In the genomic region with DNA sequence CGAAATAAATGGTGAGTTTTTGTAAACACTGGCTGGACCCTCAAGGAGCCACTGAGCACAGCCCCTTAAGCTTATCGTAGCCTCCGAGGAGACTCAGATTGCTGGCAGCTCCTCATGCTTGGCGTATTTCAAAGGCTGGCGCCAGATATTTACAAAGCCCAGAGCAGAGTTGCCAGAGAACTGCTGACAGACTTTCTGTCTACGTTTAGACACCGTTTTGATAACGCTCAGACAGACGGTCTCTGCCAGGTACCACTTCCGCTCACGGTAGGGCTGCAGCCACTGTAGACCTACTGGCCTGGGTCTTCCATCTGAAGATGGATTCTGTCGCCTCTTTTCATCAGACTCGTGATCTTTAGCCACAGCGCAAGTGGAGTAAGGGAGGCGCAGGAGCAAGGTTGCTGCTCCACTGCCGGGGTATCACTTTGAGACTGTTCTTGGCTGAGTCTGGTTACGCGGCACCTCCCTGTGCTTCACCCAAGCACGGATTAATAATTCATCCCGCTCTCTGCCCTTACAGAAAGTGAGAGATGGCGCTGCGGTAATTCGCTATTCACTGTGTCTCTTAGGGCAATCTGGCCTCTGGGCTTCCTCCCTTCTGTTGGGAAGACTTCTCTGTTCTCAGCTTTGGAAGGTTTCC, we compare ENCODE assay signal across 10 mouse cellular contexts. TPM values are rescaled to one million over a fixed set of nuclear protein-coding genes. Genes with fewer than 3 reads are reported as not detected.
DNase-seq lines count a peak whose midpoint lies in the region; ATAC-seq and TF ChIP-seq lines count a peak whose summit lies in the region.
"Had no signal": no experiment of that assay in that cellular context is flagged by ENCODE, and none has a peak within 500 bp of the region (broad histone marks: within the 10 kb centered on the region; RNA-seq: fewer than 3 reads in every experiment).

No protein-coding gene starts in this region.

- no peak for DNase-seq in forebrain, embryonic 10.5 days (ENCODE audit: extremely low spot score, low spot score)
- DNase-seq in lung, embryonic 14.5 days = peak; percentile 61
- DNase-seq in lung, adult 18-20 months = no peak
- DNase-seq in lung, postnatal 36 days = peak; percentile 14
- DNase-seq in retina, postnatal 1 day = no peak
- DNase-seq in kidney, adult 2 months = no peak

- no peaks in the 10 kb centered on the region for H3K4me1 ChIP-seq in forebrain, embryonic 13.5 days
- H3K4me1 ChIP-seq in forebrain, embryonic 10.5 days = no peaks in the 10 kb centered on the region
- no peaks in the 10 kb centered on the region for H3K4me1 ChIP-seq in lung, embryonic 14.5 days (ENCODE audit: insufficient read depth)
- H3K4me1 ChIP-seq in heart, embryonic 11.5 days (ENCODE audit: control insufficient read depth, insufficient read depth, low read length) = peaks cover 6% of the 10 kb centered on the region; the same call in 1 of the 2 replicates
- H3K4me1 ChIP-seq in kidney, adult 2 months (ENCODE audit: control insufficient read depth, insufficient read depth, low read length) = no peaks in the 10 kb centered on the region

- no peak overlapping the region for H3K4me3 ChIP-seq in forebrain, embryonic 13.5 days
- H3K4me3 ChIP-seq in forebrain, embryonic 10.5 days = no peak overlapping the region
- peak overlapping the region; percentile 20 for H3K4me3 ChIP-seq in lung, embryonic 14.5 days (ENCODE audit: low read depth, low read length)
- H3K4me3 ChIP-seq in heart, embryonic 11.5 days (ENCODE audit: low read depth, low read length) = peak overlapping the region; percentile 36
- no peak overlapping the region for H3K4me3 ChIP-seq in kidney, adult 2 months (ENCODE audit: insufficient read depth, low read depth, low read length)

- H3K36me3 ChIP-seq in forebrain, embryonic 13.5 days (ENCODE audit: poor library complexity, severe bottlenecking) = no peaks in the 10 kb centered on the region
- no peaks in the 10 kb centered on the region for H3K36me3 ChIP-seq in forebrain, embryonic 10.5 days (replicated peaks)
- H3K36me3 ChIP-seq in lung, embryonic 14.5 days (ENCODE audit: insufficient read depth) = no peaks in the 10 kb centered on the region
- H3K36me3 ChIP-seq in heart, embryonic 11.5 days (ENCODE audit: control insufficient read depth, insufficient read depth, low read length) = no peaks in the 10 kb centered on the region
- no peaks in the 10 kb centered on the region for H3K36me3 ChIP-seq in kidney, adult 2 months (ENCODE audit: control insufficient read depth, insufficient read depth, low read length)

- H3K27me3 ChIP-seq in forebrain, embryonic 13.5 days = no peaks in the 10 kb centered on the region
- no peaks in the 10 kb centered on the region for H3K27me3 ChIP-seq in forebrain, embryonic 10.5 days (ENCODE audit: poor library complexity, severe bottlenecking)
- no peaks in the 10 kb centered on the region for H3K27me3 ChIP-seq in lung, embryonic 14.5 days (ENCODE audit: insufficient read depth, low read length)
- no peaks in the 10 kb centered on the region for H3K27me3 ChIP-seq in heart, embryonic 11.5 days (ENCODE audit: control insufficient read depth, insufficient read depth, low read length)
- H3K27me3 ChIP-seq in kidney, adult 2 months (replicated peaks; ENCODE audit: control insufficient read depth, insufficient read depth, low read length) = no peaks in the 10 kb centered on the region

- no peak for TF ChIP-seq CTCF in lung, embryonic 14.5 days (IDR thresholded peaks at IDR 0.05; ENCODE audit: low read depth)
- TF ChIP-seq CTCF in kidney, adult 2 months (conservative IDR thresholded peaks at IDR 0.05; ENCODE audit: insufficient read depth, insufficient read length, low read depth, low read length) = no peak

- no peak for TF ChIP-seq POLR2A in kidney, adult 2 months (IDR thresholded peaks at IDR 0.05; ENCODE audit: low read depth, low read length)

- 88% methylated on average over 23 of the region's 23 CpGs for WGBS in forebrain, embryonic 13.5 days
- WGBS in forebrain, embryonic 10.5 days = 90% methylated on average over 23 of the region's 23 CpGs
- WGBS in lung, embryonic 14.5 days = 42% methylated on average over 23 of the region's 23 CpGs
- WGBS in heart, embryonic 11.5 days (ENCODE audit: insufficient replicate concordance) = 38% methylated on average over 23 of the region's 23 CpGs
- 79% methylated on average over 23 of the region's 23 CpGs for WGBS in kidney, adult 2 months

- H3K27ac ChIP-seq in forebrain, embryonic 13.5 days = no peak overlapping the region
- H3K27ac ChIP-seq in forebrain, embryonic 10.5 days = no peak overlapping the region
- H3K27ac ChIP-seq in lung, embryonic 14.5 days (ENCODE audit: low read depth) = peak overlapping the region; percentile 39; the same call in 1 of the 2 replicates
- H3K27ac ChIP-seq in heart, embryonic 11.5 days (ENCODE audit: low read depth, low read length) = peak overlapping the region; percentile 58
- no peak overlapping the region for H3K27ac ChIP-seq in kidney, adult 2 months (ENCODE audit: insufficient read depth, low read depth, low read length)
- H3K27ac ChIP-seq: liver, embryonic 14.5 days had no signal

- no peak overlapping the region for H3K4me2 ChIP-seq in forebrain, embryonic 13.5 days
- peak overlapping the region; percentile 56 for H3K4me2 ChIP-seq in lung, embryonic 14.5 days
- peak overlapping the region; percentile 62 for H3K4me2 ChIP-seq in heart, embryonic 11.5 days

- peak; percentile 24; the same call in 1 of the 2 replicates for ATAC-seq in forebrain, embryonic 13.5 days
- peak; percentile 60; the same call in 1 of the 2 replicates for ATAC-seq in lung, embryonic 14.5 days (ENCODE audit: insufficient read depth)
- ATAC-seq in heart, embryonic 11.5 days (replicated peaks; ENCODE audit: insufficient number of reproducible peaks, low FRiP score, low TSS enrichment) = no peak

- H3K9me3 ChIP-seq in forebrain, embryonic 13.5 days (replicated peaks) = no peaks in the 10 kb centered on the region
- no peaks in the 10 kb centered on the region for H3K9me3 ChIP-seq in forebrain, embryonic 10.5 days
- no peaks in the 10 kb centered on the region for H3K9me3 ChIP-seq in lung, embryonic 14.5 days (ENCODE audit: low read depth, low read length)
- no peaks in the 10 kb centered on the region for H3K9me3 ChIP-seq in heart, embryonic 11.5 days (replicated peaks; ENCODE audit: control insufficient read depth, low read length)

- H3K9ac ChIP-seq in forebrain, embryonic 13.5 days = no peak overlapping the region
- H3K9ac ChIP-seq in lung, embryonic 14.5 days = no peak overlapping the region
- H3K9ac ChIP-seq in heart, embryonic 11.5 days (ENCODE audit: low read depth, low read length) = 0 out of 2 replicates have a peak overlapping the region, but pooled peaks have one; percentile 39
- H3K9ac ChIP-seq: liver, embryonic 14.5 days had no signal

RNA-seq across cellular contexts. Expression of a gene that starts 40.7 kb away (rescaled TPM):
- 0.17 and 0.24 TPM in 2 replicates for polyA plus RNA-seq in forebrain, embryonic 13.5 days (2015; fragmentation: Nextera tagmentation; extraction: Ambion mirVana)
- 0.05 TPM in 1 of 2 replicates, not detected in the other for polyA plus RNA-seq in forebrain, embryonic 10.5 days (2016; fragmentation: Nextera tagmentation; extraction: Ambion mirVana)
- polyA plus RNA-seq in lung, embryonic 14.5 days (2014; fragmentation: Nextera tagmentation; extraction: Ambion mirVana) = 0.16 and 0.30 TPM in 2 replicates
- 1.7 and 3.4 TPM in 2 replicates for polyA plus RNA-seq in heart, embryonic 11.5 days (2014; fragmentation: Nextera tagmentation; extraction: Ambion mirVana)
- not detected in 2 replicates for polyA plus RNA-seq in kidney, adult 2 months (2012; rRNA removed)
- polyA plus RNA-seq: liver, embryonic 14.5 days; spleen, adult 2 months had no signal

Comparison
In these comparisons a context has a peak if more than half of its experiments do, and no peak if none do; other contexts are left out.
1. DNase-seq: peak in lung, embryonic 14.5 days (single experiment) and lung, postnatal 36 days (single experiment); none in forebrain, embryonic 10.5 days (single experiment), lung, adult 18-20 months (0 of 2), retina, postnatal 1 day (single experiment) and kidney, adult 2 months (single experiment).
2. H3K27ac ChIP-seq: peak in lung, embryonic 14.5 days (single experiment) and heart, embryonic 11.5 days (single experiment); none in forebrain, embryonic 13.5 days (single experiment), forebrain, embryonic 10.5 days (single experiment) and kidney, adult 2 months (single experiment).
3. H3K4me3 ChIP-seq: peak in lung, embryonic 14.5 days (single experiment) and heart, embryonic 11.5 days (single experiment); none in forebrain, embryonic 13.5 days (single experiment), forebrain, embryonic 10.5 days (single experiment) and kidney, adult 2 months (single experiment).